Comparison of ENCODE assay signal across 8 mouse cellular contexts in genomic region chr13:114987161-114987560, GRCm38 (mm10). TPM values are rescaled to one million over a fixed set of nuclear protein-coding genes. Genes with fewer than 3 reads are reported as not detected.
DNase-seq lines count a peak whose midpoint lies in the region.

No protein-coding gene starts in this region.

- H3K36me3 ChIP-seq in splenic B cell, adult 2 months (ENCODE audit: control insufficient read depth, insufficient read depth, low read length, poor library complexity, severe bottlenecking), result no peaks in the 10 kb centered on the region

- no peaks in the 10 kb centered on the region for H3K27me3 ChIP-seq in splenic B cell, adult 2 months (ENCODE audit: control insufficient read depth, insufficient read depth, low read length, poor library complexity, severe bottlenecking)

- DNase-seq in gastrocnemius, postnatal 10 days, result peak; percentile 28
- no peak for DNase-seq in gastrocnemius, postnatal 25 days
- peak; percentile 11 for DNase-seq in A20 (ENCODE audit: low read depth, low spot score)
- DNase-seq in embryo, embryonic 11 days, result peak; percentile 12
- peak; percentile 62 for DNase-seq in kidney, postnatal 14 days
- peak; percentile 39 for DNase-seq in splenic B cell, adult 2 months (ENCODE audit: low read depth, low spot score)
- DNase-seq in ovary, adult 18-20 months (ENCODE audit: low spot score), result no peak
- no peak for DNase-seq in cerebellum, adult 11 months

RNA-seq across cellular contexts. Expression of gene Itga2, which starts 55.3 kb away (rescaled TPM):
- 10 to 100 TPM in 1 of 2 experiments, 1 to 10 TPM in 1; 7.3 to 10.2 TPM for total RNA-seq in gastrocnemius, postnatal 10 days (2021)
- total RNA-seq in gastrocnemius, postnatal 25 days (2021), result 1 to 10 TPM in 1 of 2 experiments, under 1 TPM in 1; 0.54 to 2.7 TPM

Comparison
In these comparisons a context has a peak if more than half of its experiments do, and no peak if none do; other contexts are left out.
1. DNase-seq: peak in gastrocnemius, postnatal 10 days (single experiment), A20 (single experiment), embryo, embryonic 11 days (single experiment), kidney, postnatal 14 days (single experiment) and splenic B cell, adult 2 months (single experiment); none in gastrocnemius, postnatal 25 days (single experiment), ovary, adult 18-20 months (single experiment) and cerebellum, adult 11 months (single experiment).